In the genomic region with DNA sequence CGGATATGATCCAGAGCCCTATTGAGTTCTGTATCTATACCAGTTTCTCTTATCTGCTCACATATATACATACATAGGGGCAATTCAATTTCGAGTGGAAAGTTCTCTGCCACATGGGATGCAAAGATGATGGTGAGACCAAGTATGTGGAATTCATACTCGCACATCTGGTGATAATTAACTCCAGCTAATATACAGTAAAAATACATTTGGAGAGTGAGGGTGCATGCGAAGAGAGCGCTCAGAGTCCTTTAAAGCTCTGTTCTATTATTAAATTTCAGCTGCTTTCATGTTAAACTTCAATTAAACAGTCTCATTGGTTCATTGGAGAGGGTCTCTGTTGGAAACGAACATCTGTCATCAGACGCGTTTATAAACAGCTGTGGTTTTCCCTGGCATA, we compare ENCODE assay signal across 24 mouse cellular contexts.
"Had no signal": no experiment of that assay in that cellular context is flagged by ENCODE, and none has a peak within 500 bp of the region (broad histone marks: within the 10 kb centered on the region; RNA-seq: fewer than 3 reads in every experiment).

No protein-coding gene starts in this region.

- H3K9ac ChIP-seq: limb, embryonic 12.5 days; liver, embryonic 13.5 days; midbrain, embryonic 13.5 days; neural tube, embryonic 13.5 days had no signal

- H3K36me3 ChIP-seq: limb, embryonic 12.5 days; liver, embryonic 13.5 days; midbrain, embryonic 10.5 days; midbrain, embryonic 13.5 days; neural tube, embryonic 13.5 days had no signal

- H3K4me1 ChIP-seq: liver, embryonic 13.5 days; megakaryocyte, embryonic 14.5 days; midbrain, embryonic 10.5 days; midbrain, embryonic 13.5 days; neural tube, embryonic 13.5 days had no signal

- ATAC-seq: lung, postnatal 0 days; midbrain, embryonic 13.5 days; midbrain, embryonic 16.5 days had no signal

- DNase-seq: kidney, adult 2 months; kidney, postnatal 25 days; layer of hippocampus, postnatal 36 days; liver, embryonic 13.5 days; lung, adult 2 months; lung, postnatal 36 days; right cerebral cortex, adult 18-20 months; right cerebral cortex, postnatal 14 days; right cerebral cortex, postnatal 4 days; thymus, adult 2 months; thymus, postnatal 14 days; thymus, postnatal 4 days had no signal

- H3K4me2 ChIP-seq: limb, embryonic 12.5 days; liver, embryonic 13.5 days; midbrain, embryonic 13.5 days; neural tube, embryonic 13.5 days had no signal

- H3K27me3 ChIP-seq: limb, embryonic 12.5 days; liver, embryonic 13.5 days; megakaryocyte, embryonic 14.5 days; midbrain, embryonic 13.5 days; neural tube, embryonic 13.5 days had no signal

- H3K9me3 ChIP-seq: limb, embryonic 12.5 days; liver, embryonic 13.5 days; midbrain, embryonic 10.5 days; midbrain, embryonic 13.5 days; neural tube, embryonic 13.5 days had no signal

- H3K4me3 ChIP-seq: layer of hippocampus, adult 2 months; left cerebral cortex, adult 2 months; limb, embryonic 12.5 days; liver, embryonic 13.5 days; megakaryocyte, embryonic 14.5 days; midbrain, embryonic 10.5 days; midbrain, embryonic 13.5 days; myocyte; neural tube, embryonic 13.5 days had no signal

- H3K27ac ChIP-seq: kidney, postnatal 0 days; layer of hippocampus, adult 2 months; left cerebral cortex, adult 2 months; limb, embryonic 12.5 days; liver, embryonic 13.5 days; midbrain, embryonic 10.5 days; midbrain, embryonic 13.5 days; neural tube, embryonic 13.5 days; stomach, postnatal 0 days had no signal
